Mouse (Mus musculus): ENCODE results near the gene Tuba4a.

DNA sequence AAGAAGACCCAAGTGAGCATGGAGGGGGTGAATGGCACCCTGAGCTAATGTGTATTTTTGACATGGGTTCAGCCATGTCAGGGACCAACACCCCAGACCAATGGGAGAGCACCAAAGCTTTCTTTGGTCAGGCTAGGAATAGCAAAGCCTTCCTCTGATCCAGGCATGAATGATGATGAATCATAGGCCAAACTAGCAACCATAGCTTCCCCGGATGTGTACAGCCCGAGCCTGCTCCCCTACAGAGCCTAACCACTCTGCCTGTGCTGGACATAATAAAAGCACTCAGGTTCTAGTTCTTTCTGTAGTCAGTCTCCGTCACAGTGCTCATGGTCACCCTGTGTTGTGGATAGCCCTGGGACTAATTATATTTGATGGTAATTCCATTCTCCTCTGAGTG, 1.9 kb upstream of the Tuba4a start:
- TF ChIP-seq CTCF (IDR thresholded peaks at IDR 0.05; ENCODE audit: borderline replicate concordance, insufficient read depth, low read depth, low read length) (no peak), POLR2A (IDR thresholded peaks at IDR 0.05; ENCODE audit: borderline replicate concordance, insufficient read depth, low read length) (no peak)
